Mouse (Mus musculus) intestine, postnatal 0 days (tissue): ENCODE data around the gene Osbp2. TPM values are rescaled to one million over a fixed set of nuclear protein-coding genes. Genes with fewer than 3 reads are reported as not detected.
A peak's percentile ranks its signal among the peaks of the same experiment; 100 is the strongest.

ENCODE experiments used
- ATAC-seq: fragments of 200-750 bp; cut with Nextera tagmentation; 2 replicates; pipeline ENCODE4 v1.8.0; 2017; ENCODE audit warnings: mild to moderate bottlenecking, moderate TSS enrichment, moderate library complexity
- H3K27ac ChIP-seq: fragments of 300-500 bp; sonication (generic); 2 replicates; pipeline ENCODE4 v1.5.1; 2014; ENCODE audit warnings: mild to moderate bottlenecking, low read depth, low read length, moderate library complexity
- H3K27me3 ChIP-seq: fragments of 300-500 bp; sonication (generic); replicated peaks from 2 replicates; pipeline ENCODE4 v1.6.1; 2014; ENCODE audit warnings: low read length, mixed read lengths; ENCODE audit not compliant: control insufficient read depth, insufficient read depth
- H3K36me3 ChIP-seq: fragments of 300-500 bp; sonication (generic); 2 replicates; pipeline ENCODE4 v1.6.1; 2014; ENCODE audit warnings: mild to moderate bottlenecking, moderate library complexity; ENCODE audit not compliant: control insufficient read depth, insufficient read depth
- H3K4me1 ChIP-seq: fragments of 300-500 bp; sonication (generic); replicated peaks from 2 replicates; pipeline ENCODE4 v1.6.1; 2014; ENCODE audit warnings: antibody characterized with exemption, low read length, mixed read lengths; ENCODE audit not compliant: control insufficient read depth, insufficient read depth
- H3K4me2 ChIP-seq: fragments of 300-500 bp; sonication (generic); replicated peaks from 2 replicates; pipeline ENCODE4 v1.6.1; 2014; ENCODE audit warnings: low read depth, mild to moderate bottlenecking, moderate library complexity
- H3K4me3 ChIP-seq: fragments of 300-500 bp; sonication (generic); 2 replicates; pipeline ENCODE4 v1.5.1; 2014; ENCODE audit warnings: low read depth, low read length
- H3K9ac ChIP-seq: fragments of 300-500 bp; sonication (generic); 2 replicates; pipeline ENCODE4 v1.6.1; 2014; ENCODE audit warnings: mild to moderate bottlenecking, low read depth, low read length
- H3K9me3 ChIP-seq: fragments of 300-500 bp; sonication (generic); 2 replicates; pipeline ENCODE4 v1.6.1; 2016; ENCODE audit warnings: mixed run types; ENCODE audit not compliant: control insufficient read depth
- CTCF ChIP-seq: sonication (generic); IDR thresholded peaks from 2 replicates; pipeline ENCODE4 v1.5.1; 2016; ENCODE audit warnings: low read depth, mild to moderate bottlenecking, control low read depth, antibody characterized with exemption, moderate library complexity
- WGBS: fragments of 180-500 bp; shearing (Covaris S2); extraction: QIAGEN DNeasy Blood & Tissue Kit; methylation state at CpG from one replicate; pipeline ENCODE4 v1.1.7; 2014; 5-methylcytosine and 5-hydroxymethylcytosine counted together
- polyA plus RNA-seq: library from polyadenylated mRNA; unstranded; fragments of >200 nt; fragmentation: Nextera tagmentation; extraction: Ambion mirVana; gene quantifications from 2 replicates; pipeline ENCODE4 v1.2.1, GENCODE M21; 2015

Osbp2 gene
- polyA plus RNA-seq, 1 experiment from 2014 or later, result 1.9 TPM

DNA sequence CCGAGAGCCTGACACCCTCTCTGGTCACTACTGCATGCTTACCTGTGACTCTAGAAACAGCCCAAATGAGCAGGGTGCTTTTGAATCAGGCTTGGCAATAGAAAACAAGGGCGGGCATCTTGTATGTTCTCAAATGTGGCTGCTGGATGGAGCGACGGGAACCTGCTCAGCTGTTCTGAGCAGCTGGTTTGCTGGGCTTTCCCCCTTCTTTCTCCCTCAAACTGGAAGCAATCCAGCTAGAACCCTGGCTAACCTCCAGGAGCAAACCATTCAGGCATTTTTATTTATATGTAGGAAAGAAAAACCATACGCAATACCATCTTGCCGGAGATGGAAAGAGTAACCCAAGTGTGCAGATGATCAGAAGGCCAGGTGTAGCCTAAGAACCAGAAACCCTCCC lies 147.0 kb downstream of the Osbp2 start:
- H3K27me3 ChIP-seq, result no peaks in the 10 kb centered on the region
- no peaks in the 10 kb centered on the region for H3K9me3 ChIP-seq
- H3K4me2 ChIP-seq, result no peak overlapping the region
- TF ChIP-seq CTCF, result no peak
- no peaks in the 10 kb centered on the region for H3K36me3 ChIP-seq
- H3K27ac ChIP-seq, result no peak overlapping the region
- H3K9ac ChIP-seq, result no peak overlapping the region
- WGBS, result 67% methylated on average over 6 of the region's 6 CpGs
- H3K4me3 ChIP-seq, result no peak overlapping the region
- ATAC-seq, result no peak
- no peaks in the 10 kb centered on the region for H3K4me1 ChIP-seq

DNA sequence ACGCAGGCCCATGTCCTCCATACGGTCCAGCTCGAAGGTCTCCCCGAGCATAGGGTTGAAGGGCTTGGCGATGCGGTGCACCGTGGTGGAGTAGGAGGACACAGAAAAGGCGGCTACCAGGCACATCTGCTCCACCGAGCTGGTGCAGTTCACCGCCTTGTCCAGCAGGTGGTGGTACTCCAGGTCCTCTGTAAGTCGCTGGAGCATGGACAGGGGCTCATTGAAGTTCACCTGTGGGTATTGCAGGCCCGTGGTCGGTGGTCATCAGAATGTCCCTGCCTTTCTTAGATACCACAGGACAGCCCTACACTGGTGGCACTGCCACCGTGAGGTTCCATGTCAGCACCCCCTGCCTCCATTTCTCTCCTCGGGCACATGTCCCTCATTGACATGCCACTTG lies 149.2 kb downstream of the Osbp2 start:
- no peak overlapping the region for H3K9ac ChIP-seq
- no peak for ATAC-seq
- peak; percentile 85 for TF ChIP-seq CTCF
- no peaks in the 10 kb centered on the region for H3K27me3 ChIP-seq
- WGBS, result 31% methylated on average over 15 of the region's 15 CpGs
- no peaks in the 10 kb centered on the region for H3K4me1 ChIP-seq
- H3K4me2 ChIP-seq, result no peak overlapping the region
- no peaks in the 10 kb centered on the region for H3K36me3 ChIP-seq
- H3K27ac ChIP-seq, result no peak overlapping the region
- no peak overlapping the region for H3K4me3 ChIP-seq
- no peaks in the 10 kb centered on the region for H3K9me3 ChIP-seq

DNA sequence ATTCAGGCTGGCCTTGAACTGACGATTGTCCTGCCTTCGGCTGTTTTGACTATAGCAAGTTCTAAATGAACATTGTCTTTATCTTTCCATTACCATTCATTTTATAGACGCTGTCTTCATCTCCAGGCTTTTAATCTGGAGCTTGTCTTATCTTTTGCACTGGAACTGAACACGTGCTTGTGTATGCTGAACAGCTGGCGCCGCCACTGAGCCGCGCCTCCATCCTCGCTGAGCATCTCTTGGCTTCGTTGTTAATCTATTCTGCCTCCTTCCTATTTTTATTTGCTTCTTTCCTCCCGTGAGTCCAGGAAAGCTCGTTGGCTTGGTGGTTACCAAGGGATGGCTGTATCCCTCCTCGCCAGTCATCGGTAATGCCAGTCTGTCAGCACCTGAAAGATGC lies 153.5 kb downstream of the Osbp2 start:
- 61% methylated on average over 14 of the region's 14 CpGs for WGBS
- no peak overlapping the region for H3K27ac ChIP-seq
- H3K9me3 ChIP-seq, result no peaks in the 10 kb centered on the region
- H3K4me1 ChIP-seq, result no peaks in the 10 kb centered on the region
- no peak overlapping the region for H3K4me3 ChIP-seq
- no peaks in the 10 kb centered on the region for H3K27me3 ChIP-seq
- TF ChIP-seq CTCF, result no peak
- no peak overlapping the region for H3K9ac ChIP-seq
- ATAC-seq, result no peak
- H3K4me2 ChIP-seq, result no peak overlapping the region
- no peaks in the 10 kb centered on the region for H3K36me3 ChIP-seq

DNA sequence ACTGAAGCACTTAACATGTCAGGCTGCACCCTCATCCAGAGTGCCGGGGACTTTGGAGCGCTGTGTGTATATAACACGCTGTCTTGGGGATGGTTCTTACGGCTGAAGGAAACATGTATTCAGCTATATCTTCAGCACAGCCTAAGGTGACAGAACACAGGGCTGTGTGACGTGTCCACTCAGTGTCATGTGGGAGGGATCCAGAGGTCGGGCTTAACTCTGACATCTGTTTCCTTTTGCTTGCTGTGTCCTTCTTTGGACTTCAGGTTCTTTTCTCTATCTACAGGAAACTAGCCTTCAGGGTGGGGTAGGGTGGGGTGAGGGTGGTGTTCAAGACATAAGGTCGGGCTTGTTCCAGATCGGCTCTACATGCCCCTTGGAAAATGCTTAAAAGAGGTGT lies 156.6 kb downstream of the Osbp2 start:
- Histone ChIP-seq H3K27me3 (no peaks in the 10 kb centered on the region), H3K4me1 (no peaks in the 10 kb centered on the region), H3K4me2 (no peak overlapping the region), H3K9me3 (no peaks in the 10 kb centered on the region), H3K9ac (no peak overlapping the region), H3K4me3 (no peak overlapping the region), H3K27ac (no peak overlapping the region), H3K36me3 (no peaks in the 10 kb centered on the region)
- ATAC-seq, result no peak
- 80% methylated on average over 8 of the region's 8 CpGs for WGBS
- TF ChIP-seq CTCF, result no peak

DNA sequence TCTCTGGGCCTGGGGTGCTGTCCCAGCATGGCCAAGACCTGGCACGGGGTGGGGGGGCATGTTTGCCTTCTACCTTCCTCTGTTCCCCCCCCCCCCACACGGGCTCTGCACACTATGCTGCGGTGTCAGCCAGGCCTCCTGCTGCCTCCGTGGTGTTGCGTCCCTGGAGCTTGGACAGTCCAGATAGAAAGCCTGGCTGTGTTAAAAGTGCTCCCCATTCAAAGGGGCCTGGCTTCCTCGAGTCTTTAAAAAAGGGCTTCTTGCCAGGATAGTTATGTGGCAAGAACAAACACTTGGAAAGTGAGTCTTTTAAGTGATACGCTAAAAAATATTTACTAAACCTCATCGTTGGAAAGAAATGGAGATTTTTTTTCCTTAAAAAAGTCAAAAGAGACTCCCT lies 159.3 kb downstream of the Osbp2 start:
- WGBS, result 74% methylated on average over 8 of the region's 8 CpGs
- no peak for TF ChIP-seq CTCF
- Histone ChIP-seq H3K36me3 (no peaks in the 10 kb centered on the region), H3K4me1 (no peaks in the 10 kb centered on the region), H3K27ac (no peak overlapping the region), H3K9me3 (no peaks in the 10 kb centered on the region), H3K9ac (no peak overlapping the region), H3K4me2 (no peak overlapping the region), H3K4me3 (no peak overlapping the region), H3K27me3 (no peaks in the 10 kb centered on the region)
- ATAC-seq, result no peak

DNA sequence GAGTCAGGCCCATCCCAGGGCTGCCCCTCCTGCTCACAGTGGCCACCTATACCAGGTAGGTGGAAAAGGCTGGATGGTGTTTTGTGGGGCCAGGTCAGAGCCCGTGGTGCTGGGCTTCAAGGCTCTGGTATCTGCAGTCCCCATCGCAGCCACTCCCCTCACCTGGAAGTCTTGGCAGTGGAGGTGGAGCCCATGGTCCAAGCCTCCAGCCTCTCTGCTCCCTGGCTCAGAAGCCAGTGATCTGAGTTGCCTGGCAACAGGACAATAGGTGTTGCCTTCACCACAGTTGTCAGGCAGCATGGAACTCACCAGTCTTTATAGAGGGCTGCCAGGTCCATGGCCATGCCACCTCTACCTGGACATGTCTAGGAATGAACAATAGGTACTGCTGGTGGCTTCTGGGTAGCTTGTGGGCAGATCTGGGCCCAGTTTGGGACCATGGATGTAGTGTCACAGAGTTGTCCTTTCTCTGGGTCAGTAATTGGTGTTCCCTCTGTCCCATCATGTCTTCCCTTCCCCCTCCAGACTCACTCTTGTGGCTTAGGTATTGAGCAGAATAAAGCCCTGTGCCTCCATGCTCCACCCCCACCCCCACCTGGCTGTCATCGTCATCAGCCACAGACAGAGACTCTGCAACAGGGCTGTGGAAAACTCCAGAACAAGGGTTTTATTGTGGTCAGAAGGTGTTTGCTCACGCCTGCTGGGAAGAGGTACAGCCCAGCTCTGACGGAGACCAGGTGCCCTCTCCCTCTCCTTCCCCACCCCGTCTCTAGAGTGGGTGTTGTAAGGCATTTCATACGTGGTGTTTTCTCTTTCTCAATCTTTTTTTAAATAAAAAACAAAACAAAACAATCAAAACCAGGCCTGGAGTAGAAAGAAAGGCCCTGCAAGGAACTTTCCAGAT lies 160.4 kb downstream of the Osbp2 start:
- no peaks in the 10 kb centered on the region for H3K27me3 ChIP-seq
- no peaks in the 10 kb centered on the region for H3K36me3 ChIP-seq
- no peak overlapping the region for H3K9ac ChIP-seq
- no peak overlapping the region for H3K4me3 ChIP-seq
- 0 out of 2 replicates have a peak, but pooled peaks have one; percentile 13 for ATAC-seq
- no peaks in the 10 kb centered on the region for H3K4me1 ChIP-seq
- no peak for TF ChIP-seq CTCF
- 47% methylated on average over 7 of the region's 7 CpGs for WGBS
- H3K4me2 ChIP-seq, result no peak overlapping the region
- no peak overlapping the region for H3K27ac ChIP-seq
- no peaks in the 10 kb centered on the region for H3K9me3 ChIP-seq
